Mouse (Mus musculus) kidney, postnatal 25 days (tissue): ENCODE measurements around the gene Tnrc6a.

ENCODE experiments used
- DNase-seq, 2 experiments: peaks; one replicate each; pipeline ENCODE4 v3.0.0; 2021; ENCODE audit warnings: mixed read lengths in 2 of 2

The Tnrc6a gene

DNA sequence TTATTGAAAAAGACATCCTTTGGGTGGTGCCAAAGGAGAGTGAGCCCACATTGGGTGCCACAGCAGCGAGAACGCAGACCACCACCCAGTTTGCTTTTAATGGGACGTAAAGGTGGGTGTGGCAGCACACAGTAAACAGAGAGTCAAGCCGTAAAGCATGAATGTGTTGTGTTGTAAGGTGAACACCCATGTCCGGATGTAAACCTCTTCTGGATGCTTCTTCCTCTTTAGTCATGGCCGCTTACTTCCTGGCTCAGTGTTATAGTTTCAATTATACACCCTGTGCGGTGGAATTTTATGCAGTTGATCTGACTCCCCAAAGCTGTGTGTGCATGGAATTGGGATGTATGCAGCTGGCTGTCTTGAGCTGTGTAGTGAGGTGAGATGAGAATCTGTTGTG is 118.6 kb downstream of the Tnrc6a start:
- DNase-seq, result no peak

DNA sequence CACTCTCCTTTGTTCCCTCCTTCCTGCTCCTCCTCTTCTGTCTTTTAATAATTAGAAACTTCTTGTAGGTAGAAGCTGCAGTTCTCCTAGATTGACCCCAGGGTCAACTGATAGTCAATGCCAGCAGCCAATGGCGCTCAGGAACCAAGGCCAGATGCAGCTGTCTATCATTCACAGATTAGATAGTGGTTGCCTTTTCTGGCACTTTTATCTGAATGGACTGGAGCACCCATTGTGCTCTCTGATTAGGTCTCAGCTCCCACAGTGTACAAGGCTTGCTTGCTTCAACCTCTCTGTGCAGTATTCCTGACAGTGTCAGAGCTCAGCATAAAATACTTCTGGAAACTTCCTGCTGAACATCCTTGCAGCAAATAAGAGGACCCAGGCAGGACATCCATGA is 121.1 kb downstream of the Tnrc6a start:
- DNase-seq, result no peak
